Mouse (Mus musculus) CH12.LX (cell line): ENCODE measurements at regions not wholly inside any gene's neighbourhood (a gene's known extent, or its start where the extent isn't known, plus 50 kb on each side); places are given as distances from the start of the nearest gene placed in this dataset.

Experiments
- DNase-seq: peaks from one replicate; pipeline ENCODE4 v3.0.0-alpha.2; 2013; ENCODE audit errors: extremely low read depth
- H3K27ac ChIP-seq: 2 replicates; pipeline ENCODE4 v1.5.1; 2012; ENCODE audit warnings: low read depth, mild to moderate bottlenecking, control low read depth, moderate library complexity; ENCODE audit not compliant: insufficient read depth
- H3K27me3 ChIP-seq: replicated peaks from 2 replicates; pipeline ENCODE3; 2012; ENCODE audit warnings: inconsistent platforms
- H3K36me3 ChIP-seq, 2 experiments: replicated peaks in 1 of 2; 2 replicates each; pipeline versions ENCODE3 to v1.6.1; 2012; ENCODE audit warnings: inconsistent platforms in 1 of 2, low read length in 1 of 2, mild to moderate bottlenecking in 1 of 2, mixed read lengths in 1 of 2, moderate library complexity in 1 of 2; ENCODE audit not compliant: control insufficient read depth in 1 of 2, insufficient read depth in 1 of 2
- H3K4me1 ChIP-seq, 2 experiments: 2 replicates each; pipeline ENCODE4 v1.6.1; 2012; ENCODE audit warnings: inconsistent platforms in 1 of 2, moderate library complexity in 1 of 2; ENCODE audit not compliant: insufficient read depth in 2 of 2, control insufficient read depth in 1 of 2
- H3K4me2 ChIP-seq: 2 replicates; pipeline ENCODE4 v1.6.1; 2012; ENCODE audit warnings: low read depth, mild to moderate bottlenecking, control low read depth; ENCODE audit not compliant: poor library complexity, insufficient read depth, severe bottlenecking
- H3K4me3 ChIP-seq, 3 experiments: fragments of 150-350 bp in 1 of 3; sonication (generic) in 1 of 3; replicated peaks in 1 of 3; 2 replicates each; pipeline versions ENCODE3 to v1.5.1; 2011 to 2012; ENCODE audit warnings: low read depth in 2 of 3, low read length in 2 of 3, mild to moderate bottlenecking in 2 of 3, moderate library complexity in 2 of 3, control low read depth in 1 of 3, improper control_type of control experiment in 1 of 3, inconsistent platforms in 1 of 3, mixed read lengths in 1 of 3; ENCODE audit not compliant: poor library complexity in 1 of 3
- H3K79me2 ChIP-seq: replicated peaks from 2 replicates; pipeline ENCODE4 v1.6.1; 2012; ENCODE audit warnings: mild to moderate bottlenecking, moderate library complexity; ENCODE audit not compliant: control insufficient read depth, poor library complexity, insufficient read depth, severe bottlenecking; ENCODE audit errors: extremely low read depth
- H3K9ac ChIP-seq: 2 replicates; pipeline ENCODE4 v1.6.1; 2012; ENCODE audit warnings: low read depth, mild to moderate bottlenecking, control low read depth, moderate library complexity; ENCODE audit not compliant: insufficient read depth
- H3K9me3 ChIP-seq: replicated peaks from 2 replicates; pipeline ENCODE3; 2012; ENCODE audit warnings: low read length, inconsistent platforms, mixed read lengths
- HCFC1 ChIP-seq: IDR thresholded peaks from 2 replicates; pipeline ENCODE4 v1.6.1; 2012; ENCODE audit warnings: low read depth, mild to moderate bottlenecking, inconsistent platforms, low read length, improper control_type of control experiment
- MXI1 ChIP-seq: IDR thresholded peaks from 2 replicates; pipeline ENCODE4 v1.6.1; 2011; ENCODE audit warnings: mild to moderate bottlenecking, low read depth, low read length, improper control_type of control experiment
- PAX5 ChIP-seq: IDR thresholded peaks from 2 replicates; pipeline ENCODE4 v1.6.1; 2012; ENCODE audit warnings: low read length, inconsistent platforms, mixed read lengths
- POLR2A ChIP-seq: IDR thresholded peaks from 2 replicates; pipeline ENCODE4 v1.6.1; 2011; ENCODE audit warnings: low read depth, mild to moderate bottlenecking, improper control_type of control experiment, low read length
- SIN3A ChIP-seq: IDR thresholded peaks from 2 replicates; pipeline ENCODE4 v1.6.1; 2012; ENCODE audit warnings: low read length, improper control_type of control experiment, inconsistent platforms
- UBTF ChIP-seq: IDR thresholded peaks from 2 replicates; pipeline ENCODE4 v1.6.1; 2012; ENCODE audit warnings: low read depth, mild to moderate bottlenecking, inconsistent platforms, low read length, improper control_type of control experiment, moderate library complexity
- USF1 ChIP-seq: IDR thresholded peaks from 2 replicates; pipeline ENCODE4 v1.6.1; 2014; ENCODE audit warnings: low read depth, mild to moderate bottlenecking, inconsistent platforms, low read length, improper control_type of control experiment
- ZKSCAN1 ChIP-seq: IDR thresholded peaks from 2 replicates; pipeline ENCODE4 v1.6.1; 2012; ENCODE audit warnings: low read depth, inconsistent platforms, low read length, improper control_type of control experiment, borderline replicate concordance
- ZMIZ1 ChIP-seq: IDR thresholded peaks from 2 replicates; pipeline ENCODE4 v1.6.1; 2012; ENCODE audit warnings: low read depth, mild to moderate bottlenecking, inconsistent platforms, low read length, improper control_type of control experiment
- dilution Hi-C: fragments of 300-500 bp; cut with MboI; formaldehyde crosslinking; loops from 2 replicates; pipeline ENCODE4 v1.14.3; 2020; ENCODE audit warnings: low sequenced_read_pairs; ENCODE audit not compliant: extremely low pct_unique_long_range_greater_than_20kb, extremely low pct_ligation_motif_present
- in situ Hi-C: fragments of 300-500 bp; cut with MboI; formaldehyde crosslinking; loops from 3 replicates; pipeline ENCODE4 v1.14.3; 2019; ENCODE audit warnings: low sequenced_read_pairs, low pct_ligation_motif_present, low pct_unique_long_range_greater_than_20kb, mixed read lengths

- in situ Hi-C loops = no loop called here
- Histone ChIP-seq H3K4me3 (no peak overlapping the region), H3K79me2 (no peaks in the 10 kb centered on the region), H3K4me2 (no peak overlapping the region), H3K27me3 (no peaks in the 10 kb centered on the region), H3K36me3 (no peaks in the 10 kb centered on the region), H3K4me1 (no peaks in the 10 kb centered on the region), H3K9ac (no peak overlapping the region), H3K27ac (no peak overlapping the region), H3K9me3 (no peaks in the 10 kb centered on the region)
- no peak for DNase-seq
- dilution Hi-C loops = no loop called here
- TF ChIP-seq USF1 (no peak), ZMIZ1 (no peak), POLR2A (no peak)
Measured at GRCm38 (mm10) chr10:87654112-87654511, 132.5 kb downstream of the Pah start.

- H3K27me3 ChIP-seq = no peaks in the 10 kb centered on the region
- no peaks in the 10 kb centered on the region for H3K9me3 ChIP-seq
- DNase-seq = no peak
- H3K79me2 ChIP-seq = no peaks in the 10 kb centered on the region
- no peak overlapping the region for H3K27ac ChIP-seq
- H3K4me3 ChIP-seq = no peak overlapping the region
- dilution Hi-C loops = no loop called here
- no peak overlapping the region for H3K4me2 ChIP-seq
- no peak overlapping the region for H3K9ac ChIP-seq
- in situ Hi-C loops = no loop called here
- TF ChIP-seq UBTF (no peak), SIN3A (no peak), HCFC1 (no peak), MXI1 (no peak), PAX5 (no peak)
- TF ChIP-seq, all 38 proteins: peak for 0
- Histone ChIP-seq H3K4me1 (peaks cover 0 to 3% of the 10 kb centered on the region in 2 experiments; a peak in 1 of 4 replicates), H3K36me3 (no peaks in the 10 kb centered on the region)
Measured at GRCm38 (mm10) chr10:87666020-87666718, 144.6 kb downstream of the Pah start.

- H3K4me1 ChIP-seq = peaks cover 0 to 3% of the 10 kb centered on the region in 2 experiments; a peak in 1 of 4 replicates
- no peak overlapping the region for H3K27ac ChIP-seq
- no peaks in the 10 kb centered on the region for H3K27me3 ChIP-seq
- no peak overlapping the region for H3K9ac ChIP-seq
- H3K9me3 ChIP-seq = no peaks in the 10 kb centered on the region
- H3K4me2 ChIP-seq = no peak overlapping the region
- DNase-seq = no peak
- no peak overlapping the region for H3K4me3 ChIP-seq
- dilution Hi-C loops = no loop called here
- H3K36me3 ChIP-seq = no peaks in the 10 kb centered on the region
- in situ Hi-C loops = no loop called here
- no peak for TF ChIP-seq ZKSCAN1
- no peaks in the 10 kb centered on the region for H3K79me2 ChIP-seq
Measured at GRCm38 (mm10) chr10:87666719-87667387, 145.3 kb downstream of the Pah start.
